Comparison of ENCODE assay signal across 28 mouse cellular contexts in the genomic region with DNA sequence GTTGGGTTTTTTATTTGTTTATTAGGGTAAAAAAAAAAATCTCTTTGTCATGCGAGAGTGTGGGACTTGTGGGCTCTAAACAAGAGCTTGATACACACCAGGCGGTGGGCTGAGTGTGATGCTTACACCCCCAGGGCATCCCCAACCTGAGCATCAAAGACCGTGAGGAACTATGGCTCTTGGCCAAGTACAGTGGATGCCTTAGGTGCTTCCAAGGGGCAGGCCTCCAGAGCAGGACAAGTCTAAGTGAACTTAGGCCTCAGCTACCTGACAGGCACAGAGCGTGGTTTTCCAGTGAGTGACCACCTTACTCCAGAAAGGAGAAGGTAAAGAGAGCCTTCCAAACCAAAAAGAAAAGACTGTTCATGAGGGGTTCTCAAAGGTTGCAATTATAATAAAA. TPM values are rescaled to one million over a fixed set of nuclear protein-coding genes. Genes with fewer than 3 reads are reported as not detected.
DNase-seq lines count a peak whose midpoint lies in the region; ATAC-seq and TF ChIP-seq lines count a peak whose summit lies in the region.
"Had no signal": no experiment of that assay in that cellular context is flagged by ENCODE, and none has a peak within 500 bp of the region (broad histone marks: within the 10 kb centered on the region; RNA-seq: fewer than 3 reads in every experiment).

No protein-coding gene starts in this region.

- no peak for TF ChIP-seq POLR2A in thymus, adult 2 months (IDR thresholded peaks at IDR 0.05; ENCODE audit: control insufficient read depth, extremely low read depth, insufficient read depth, low read length, poor library complexity)

- H3K4me3 ChIP-seq in kidney, embryonic 15.5 days (replicated peaks), result no peak overlapping the region
- peak overlapping the region; percentile 22; the same call in 1 of the 2 replicates for H3K4me3 ChIP-seq in liver, postnatal 0 days (ENCODE audit: low read depth, low read length)
- H3K4me3 ChIP-seq in liver, embryonic 12.5 days, result no peak overlapping the region
- no peak overlapping the region for H3K4me3 ChIP-seq in thymus, adult 2 months (ENCODE audit: control insufficient read depth, insufficient read depth, low read length)
- H3K4me3 ChIP-seq in midbrain, embryonic 10.5 days, result no peak overlapping the region
- H3K4me3 ChIP-seq: embryonic facial prominence, embryonic 15.5 days; erythroblast, embryonic 14.5 days; forebrain, embryonic 15.5 days; heart, embryonic 10.5 days; heart, embryonic 15.5 days; hindbrain, embryonic 10.5 days had no signal

- ATAC-seq in kidney, embryonic 15.5 days (replicated peaks; ENCODE audit: low FRiP score), result no peak
- ATAC-seq in liver, postnatal 0 days, result no peak
- no peak for ATAC-seq in liver, embryonic 12.5 days
- ATAC-seq: CD4-positive, CD25-positive, alpha-beta regulatory T cell, adult 4 months; forebrain, embryonic 15.5 days had no signal

- no peak overlapping the region for H3K27ac ChIP-seq in kidney, embryonic 15.5 days
- peak overlapping the region; percentile 91 for H3K27ac ChIP-seq in liver, postnatal 0 days (ENCODE audit: low read depth)
- no peak overlapping the region for H3K27ac ChIP-seq in liver, embryonic 12.5 days
- H3K27ac ChIP-seq in thymus, adult 2 months (ENCODE audit: control insufficient read depth, insufficient read depth, low read length), result no peak overlapping the region
- H3K27ac ChIP-seq in midbrain, embryonic 10.5 days (replicated peaks), result no peak overlapping the region
- H3K27ac ChIP-seq: embryonic facial prominence, embryonic 15.5 days; forebrain, embryonic 15.5 days; heart, embryonic 10.5 days; heart, embryonic 15.5 days; hindbrain, embryonic 10.5 days; hindbrain, embryonic 14.5 days had no signal

- no peak for TF ChIP-seq EP300 in liver, postnatal 0 days (IDR thresholded peaks at IDR 0.05; ENCODE audit: low read depth)

- H3K9me3 ChIP-seq in kidney, embryonic 15.5 days (replicated peaks), result no peaks in the 10 kb centered on the region
- H3K9me3 ChIP-seq in liver, postnatal 0 days (ENCODE audit: low read length), result no peaks in the 10 kb centered on the region
- H3K9me3 ChIP-seq in liver, embryonic 12.5 days (replicated peaks), result no peaks in the 10 kb centered on the region
- H3K9me3 ChIP-seq in midbrain, embryonic 10.5 days (replicated peaks), result no peaks in the 10 kb centered on the region
- H3K9me3 ChIP-seq: embryonic facial prominence, embryonic 15.5 days; forebrain, embryonic 15.5 days; G1E; heart, embryonic 10.5 days; heart, embryonic 15.5 days; hindbrain, embryonic 10.5 days had no signal

- no peaks in the 10 kb centered on the region for H3K27me3 ChIP-seq in kidney, embryonic 15.5 days
- H3K27me3 ChIP-seq in liver, postnatal 0 days (ENCODE audit: insufficient read depth, low read length), result no peaks in the 10 kb centered on the region
- no peaks in the 10 kb centered on the region for H3K27me3 ChIP-seq in liver, embryonic 12.5 days (replicated peaks)
- no peaks in the 10 kb centered on the region for H3K27me3 ChIP-seq in thymus, adult 2 months (ENCODE audit: control insufficient read depth, insufficient read depth, low read length)
- H3K27me3 ChIP-seq in midbrain, embryonic 10.5 days (ENCODE audit: low read depth, poor library complexity, severe bottlenecking), result no peaks in the 10 kb centered on the region
- H3K27me3 ChIP-seq: embryonic facial prominence, embryonic 15.5 days; forebrain, embryonic 15.5 days; heart, embryonic 15.5 days had no signal

- H3K4me2 ChIP-seq in kidney, embryonic 15.5 days, result no peak overlapping the region
- H3K4me2 ChIP-seq in liver, postnatal 0 days (ENCODE audit: low read depth, low read length), result peak overlapping the region; percentile 59
- no peak overlapping the region for H3K4me2 ChIP-seq in liver, embryonic 12.5 days
- H3K4me2 ChIP-seq: embryonic facial prominence, embryonic 15.5 days; forebrain, embryonic 15.5 days; heart, embryonic 15.5 days; hindbrain, embryonic 14.5 days had no signal

- H3K4me1 ChIP-seq in kidney, embryonic 15.5 days, result 0 out of 2 replicates have a peak, but pooled peaks cover 4% of the 10 kb centered on the region
- H3K4me1 ChIP-seq in liver, postnatal 0 days (ENCODE audit: insufficient read depth), result peaks cover 9% of the 10 kb centered on the region
- no peaks in the 10 kb centered on the region for H3K4me1 ChIP-seq in liver, embryonic 12.5 days
- no peaks in the 10 kb centered on the region for H3K4me1 ChIP-seq in thymus, adult 2 months (replicated peaks; ENCODE audit: control insufficient read depth, insufficient read depth, low read length)
- peaks cover 7% of the 10 kb centered on the region; the same call in 1 of the 2 replicates for H3K4me1 ChIP-seq in midbrain, embryonic 10.5 days
- H3K4me1 ChIP-seq: embryonic facial prominence, embryonic 15.5 days; heart, embryonic 15.5 days had no signal

- WGBS in kidney, embryonic 15.5 days, result 78% methylated on average over 4 of the region's 4 CpGs
- WGBS in liver, postnatal 0 days (ENCODE audit: insufficient replicate concordance), result 67% methylated on average over 4 of the region's 4 CpGs
- 68% methylated on average over 4 of the region's 4 CpGs for WGBS in liver, embryonic 12.5 days (ENCODE audit: insufficient replicate concordance)
- WGBS in thymus, adult 2 months, result 85% methylated on average over 4 of the region's 4 CpGs
- 85% methylated on average over 4 of the region's 4 CpGs for WGBS in midbrain, embryonic 10.5 days

- H3K9ac ChIP-seq in kidney, embryonic 15.5 days, result no peak overlapping the region
- peak overlapping the region; percentile 58 for H3K9ac ChIP-seq in liver, postnatal 0 days (replicated peaks)
- H3K9ac ChIP-seq in liver, embryonic 12.5 days, result no peak overlapping the region
- H3K9ac ChIP-seq: embryonic facial prominence, embryonic 15.5 days; forebrain, embryonic 15.5 days; heart, embryonic 15.5 days; hindbrain, embryonic 14.5 days had no signal

- DNase-seq in kidney, adult 11 months, result peak; percentile 65
- DNase-seq in liver, postnatal 0 days, result no peak
- DNase-seq in kidney, postnatal 36 days, result peak; percentile 73 to 76
- DNase-seq in thymus, adult 2 months, result no peak
- no peak for DNase-seq in midbrain, embryonic 10.5 days (ENCODE audit: low spot score)
- DNase-seq: adrenal gland, postnatal 10 days; B cell, adult 2 months; cerebellum, adult 11 months; cerebellum, adult 8-10 months; cerebellum, postnatal 14 days; embryo, embryonic 11 days; gastrocnemius, postnatal 36 days; heart, adult 11 months; heart, postnatal 14 days had no signal

- H3K36me3 ChIP-seq in kidney, embryonic 15.5 days, result no peaks in the 10 kb centered on the region
- no peaks in the 10 kb centered on the region for H3K36me3 ChIP-seq in liver, postnatal 0 days (replicated peaks; ENCODE audit: insufficient read depth, low read length)
- H3K36me3 ChIP-seq in liver, embryonic 12.5 days, result no peaks in the 10 kb centered on the region
- no peaks in the 10 kb centered on the region for H3K36me3 ChIP-seq in thymus, adult 2 months (ENCODE audit: control insufficient read depth, insufficient read depth, low read length)
- no peaks in the 10 kb centered on the region for H3K36me3 ChIP-seq in midbrain, embryonic 10.5 days
- H3K36me3 ChIP-seq: embryonic facial prominence, embryonic 15.5 days; forebrain, embryonic 15.5 days; G1E; heart, embryonic 10.5 days; heart, embryonic 15.5 days; hindbrain, embryonic 10.5 days had no signal

- no peak for TF ChIP-seq CTCF in liver, postnatal 0 days (IDR thresholded peaks at IDR 0.05; ENCODE audit: low read depth)
- no peak for TF ChIP-seq CTCF in thymus, adult 2 months (IDR thresholded peaks at IDR 0.05; ENCODE audit: borderline replicate concordance, control insufficient read depth, extremely low read depth, insufficient read depth, low read length, poor library complexity)

RNA-seq across cellular contexts. Expression of a gene that starts 1.6 kb away (rescaled TPM):
- not detected in 2 replicates for polyA plus RNA-seq in kidney, embryonic 15.5 days (2015; fragmentation: Nextera tagmentation; extraction: Ambion mirVana)
- 345 and 356 TPM in 2 replicates for polyA plus RNA-seq in liver, postnatal 0 days (2015; fragmentation: Nextera tagmentation; extraction: Ambion mirVana)
- polyA plus RNA-seq in liver, embryonic 12.5 days (2016; fragmentation: Nextera tagmentation; extraction: Ambion mirVana), result 0.07 TPM in 1 of 2 replicates, not detected in the other
- 0.11 and 1.7 TPM in 2 replicates for polyA plus RNA-seq in thymus, adult 2 months (2012; rRNA removed)
- not detected in 2 replicates for polyA plus RNA-seq in midbrain, embryonic 10.5 days (2016; fragmentation: Nextera tagmentation; extraction: Ambion mirVana)
- polyA plus RNA-seq: brain, embryonic 14.5 days; CD4-positive, CD25-positive, alpha-beta regulatory T cell, adult 4 months; embryonic facial prominence, embryonic 11.5 days; embryonic facial prominence, embryonic 15.5 days; erythroblast, embryonic 14.5 days; forebrain, embryonic 11.5 days; forebrain, embryonic 15.5 days; G1E; heart, embryonic 10.5 days; heart, embryonic 15.5 days; hindbrain, embryonic 10.5 days; hindbrain, embryonic 14.5 days had no signal

RNA-seq across cellular contexts. Expression of a gene that starts 11.3 kb away (rescaled TPM):
- polyA plus RNA-seq in kidney, embryonic 15.5 days (2015; fragmentation: Nextera tagmentation; extraction: Ambion mirVana), result 0.08 TPM in 1 of 2 replicates, not detected in the other
- 0.05 TPM in 2 replicates for polyA plus RNA-seq in liver, postnatal 0 days (2015; fragmentation: Nextera tagmentation; extraction: Ambion mirVana)
- not detected in 2 replicates for polyA plus RNA-seq in liver, embryonic 12.5 days (2016; fragmentation: Nextera tagmentation; extraction: Ambion mirVana)
- 0.52 and 1.3 TPM in 2 replicates for polyA plus RNA-seq in thymus, adult 2 months (2012; rRNA removed)
- polyA plus RNA-seq in midbrain, embryonic 10.5 days (2016; fragmentation: Nextera tagmentation; extraction: Ambion mirVana), result not detected in 2 replicates
- polyA plus RNA-seq: brain, embryonic 14.5 days; CD4-positive, CD25-positive, alpha-beta regulatory T cell, adult 4 months; embryonic facial prominence, embryonic 11.5 days; erythroblast, embryonic 14.5 days; forebrain, embryonic 11.5 days; forebrain, embryonic 15.5 days; G1E; heart, embryonic 10.5 days; heart, embryonic 15.5 days; hindbrain, embryonic 10.5 days; hindbrain, embryonic 14.5 days had no signal

RNA-seq across cellular contexts. Expression of a gene that starts 20.7 kb away (rescaled TPM):
- polyA plus RNA-seq in kidney, embryonic 15.5 days (2015; fragmentation: Nextera tagmentation; extraction: Ambion mirVana), result 0.64 and 0.72 TPM in 2 replicates
- 4.2 and 4.6 TPM in 2 replicates for polyA plus RNA-seq in liver, postnatal 0 days (2015; fragmentation: Nextera tagmentation; extraction: Ambion mirVana)
- polyA plus RNA-seq in liver, embryonic 12.5 days (2016; fragmentation: Nextera tagmentation; extraction: Ambion mirVana), result not detected in 2 replicates
- polyA plus RNA-seq in thymus, adult 2 months (2012; rRNA removed), result 0.32 TPM in 1 of 2 replicates, not detected in the other
- polyA plus RNA-seq in midbrain, embryonic 10.5 days (2016; fragmentation: Nextera tagmentation; extraction: Ambion mirVana), result not detected in 2 replicates
- polyA plus RNA-seq: brain, embryonic 14.5 days; CD4-positive, CD25-positive, alpha-beta regulatory T cell, adult 4 months; embryonic facial prominence, embryonic 11.5 days; embryonic facial prominence, embryonic 15.5 days; erythroblast, embryonic 14.5 days; forebrain, embryonic 11.5 days; forebrain, embryonic 15.5 days; heart, embryonic 10.5 days; heart, embryonic 15.5 days; hindbrain, embryonic 10.5 days; hindbrain, embryonic 14.5 days had no signal

RNA-seq across cellular contexts. Expression of a gene that starts 37.2 kb away (rescaled TPM):
- polyA plus RNA-seq in kidney, embryonic 15.5 days (2015; fragmentation: Nextera tagmentation; extraction: Ambion mirVana), result 2.0 TPM in 2 replicates
- not detected in 2 replicates for polyA plus RNA-seq in liver, postnatal 0 days (2015; fragmentation: Nextera tagmentation; extraction: Ambion mirVana)
- polyA plus RNA-seq in liver, embryonic 12.5 days (2016; fragmentation: Nextera tagmentation; extraction: Ambion mirVana), result not detected in 2 replicates
- not detected in 2 replicates for polyA plus RNA-seq in thymus, adult 2 months (2012; rRNA removed)
- not detected in 2 replicates for polyA plus RNA-seq in midbrain, embryonic 10.5 days (2016; fragmentation: Nextera tagmentation; extraction: Ambion mirVana)
- polyA plus RNA-seq: brain, embryonic 14.5 days; CD4-positive, CD25-positive, alpha-beta regulatory T cell, adult 4 months; embryonic facial prominence, embryonic 11.5 days; embryonic facial prominence, embryonic 15.5 days; erythroblast, embryonic 14.5 days; forebrain, embryonic 11.5 days; forebrain, embryonic 15.5 days; G1E; heart, embryonic 10.5 days; heart, embryonic 15.5 days; hindbrain, embryonic 10.5 days; hindbrain, embryonic 14.5 days had no signal

Comparison
In these comparisons a context has a peak if more than half of its experiments do, and no peak if none do; other contexts are left out.
1. RNA of a gene that starts 1.6 kb away (polyA plus RNA-seq): 345 to 356 TPM in liver, postnatal 0 days; 0.11 to 1.7 TPM in thymus, adult 2 months, not detected in kidney, embryonic 15.5 days, 0.07 TPM in liver, embryonic 12.5 days and not detected in midbrain, embryonic 10.5 days; every median in the first group is over 100 times any median in the second.
2. DNase-seq: peak in kidney, adult 11 months (single experiment) and kidney, postnatal 36 days (2 of 2); none in liver, postnatal 0 days (single experiment), thymus, adult 2 months (single experiment) and midbrain, embryonic 10.5 days (single experiment).